22 mouse cellular contexts compared by ENCODE assay signal in genomic region chr2:167793916-167794315, GRCm38 (mm10).
DNase-seq lines count a peak whose midpoint lies in the region; ATAC-seq and TF ChIP-seq lines count a peak whose summit lies in the region.
"Had no signal": no experiment of that assay in that cellular context is flagged by ENCODE, and none has a peak within 500 bp of the region (broad histone marks: within the 10 kb centered on the region; RNA-seq: fewer than 3 reads in every experiment).

No protein-coding gene starts in this region.

- no peak for TF ChIP-seq RAD21 in CH12.LX (IDR thresholded peaks at IDR 0.05; ENCODE audit: low read depth, low read length)

- in situ Hi-C loops in CH12.LX (cut with MboI; ENCODE audit: low pct_ligation_motif_present, low pct_unique_long_range_greater_than_20kb, low sequenced_read_pairs) = no loop called here

- H3K4me3 ChIP-seq in CH12.LX (replicated peaks in 1 of 3; ENCODE audit: low read depth in 2 of 3, low read length in 2 of 3, poor library complexity in 1 of 3) = no peak overlapping the region
- H3K4me3 ChIP-seq: embryonic facial prominence, embryonic 13.5 days; embryonic facial prominence, embryonic 15.5 days; erythroblast, embryonic 14.5 days; forebrain, embryonic 10.5 days; forebrain, embryonic 12.5 days had no signal

- dilution Hi-C loops in CH12.LX (cut with MboI; ENCODE audit: extremely low pct_ligation_motif_present, extremely low pct_unique_long_range_greater_than_20kb, low sequenced_read_pairs) = no loop called here

- no peak for TF ChIP-seq POLR2A in CH12.LX (IDR thresholded peaks at IDR 0.05; ENCODE audit: low read depth, low read length)

- H3K27me3 ChIP-seq in CH12.LX (replicated peaks) = peaks cover 88% of the 10 kb centered on the region
- H3K27me3 ChIP-seq in splenic B cell, adult 2 months (ENCODE audit: control insufficient read depth, insufficient read depth, low read length, poor library complexity, severe bottlenecking) = no peaks in the 10 kb centered on the region
- H3K27me3 ChIP-seq: embryonic facial prominence, embryonic 13.5 days; embryonic facial prominence, embryonic 15.5 days had no signal

- H3K4me1 ChIP-seq in CH12.LX (ENCODE audit: control insufficient read depth in 1 of 2, insufficient read depth in 2 of 2) = peaks cover 3 to 4% of the 10 kb centered on the region in 2 experiments; a peak in 2 of 4 replicates
- H3K4me1 ChIP-seq: forebrain, embryonic 12.5 days had no signal

- TF ChIP-seq CTCF in CH12.LX (conservative IDR thresholded peaks at IDR 0.05 in 1 of 2, IDR thresholded peaks at IDR 0.05 in 1 of 2; ENCODE audit: low read depth in 2 of 2, low read length in 2 of 2) = no peak

- no peak overlapping the region for H3K4me2 ChIP-seq in CH12.LX (ENCODE audit: insufficient read depth, low read depth, poor library complexity, severe bottlenecking)
- H3K4me2 ChIP-seq: embryonic facial prominence, embryonic 13.5 days; embryonic facial prominence, embryonic 15.5 days; forebrain, embryonic 12.5 days had no signal

- H3K9ac ChIP-seq in CH12.LX (ENCODE audit: insufficient read depth, low read depth) = no peak overlapping the region
- H3K9ac ChIP-seq: embryonic facial prominence, embryonic 13.5 days; embryonic facial prominence, embryonic 15.5 days; forebrain, embryonic 12.5 days had no signal

- H3K36me3 ChIP-seq in CH12.LX (replicated peaks in 1 of 2; ENCODE audit: control insufficient read depth in 1 of 2, insufficient read depth in 1 of 2, low read length in 1 of 2) = no peaks in the 10 kb centered on the region
- no peaks in the 10 kb centered on the region for H3K36me3 ChIP-seq in splenic B cell, adult 2 months (ENCODE audit: control insufficient read depth, insufficient read depth, low read length, poor library complexity, severe bottlenecking)
- H3K36me3 ChIP-seq: embryonic facial prominence, embryonic 13.5 days; embryonic facial prominence, embryonic 15.5 days; forebrain, embryonic 10.5 days; forebrain, embryonic 12.5 days had no signal

- peaks cover 14% of the 10 kb centered on the region for H3K9me3 ChIP-seq in CH12.LX (replicated peaks; ENCODE audit: low read length)
- H3K9me3 ChIP-seq: embryonic facial prominence, embryonic 13.5 days; embryonic facial prominence, embryonic 15.5 days; forebrain, embryonic 10.5 days; forebrain, embryonic 12.5 days had no signal

- no peak for TF ChIP-seq EP300 in CH12.LX (IDR thresholded peaks at IDR 0.05; ENCODE audit: low read length)

- H3K27ac ChIP-seq in CH12.LX (ENCODE audit: insufficient read depth, low read depth) = no peak overlapping the region
- H3K27ac ChIP-seq: embryonic facial prominence, embryonic 13.5 days; embryonic facial prominence, embryonic 15.5 days; forebrain, embryonic 10.5 days; forebrain, embryonic 12.5 days had no signal

- 0 out of 2 replicates have a peak, but pooled peaks have one; percentile 24 for ATAC-seq in megakaryocyte, adult 5-6 weeks (ENCODE audit: poor library complexity, severe bottlenecking)
- ATAC-seq: CD4-positive, CD25-positive, alpha-beta regulatory T cell, adult 4 months; forebrain, embryonic 14.5 days; forebrain, embryonic 16.5 days had no signal

- DNase-seq in B cell, adult 2 months = peak; percentile 46 to 47
- peak; percentile 31 for DNase-seq in CH12.LX (ENCODE audit: extremely low read depth)
- DNase-seq in splenic B cell, adult 2 months (ENCODE audit: low read depth, low spot score) = peak; percentile 63
- DNase-seq in layer of hippocampus, postnatal 36 days = no peak
- DNase-seq in adrenal gland, postnatal 14 days = no peak
- DNase-seq in adrenal gland, postnatal 25 days = no peak
- DNase-seq: adrenal gland, adult 8-10 months; adrenal gland, postnatal 36 days; cerebellum, adult 11-12 months; cerebellum, adult 2 months; cerebellum, adult 9-10 months; cerebellum, postnatal 10 days; cerebellum, postnatal 25 days had no signal

- no peaks in the 10 kb centered on the region for H3K79me2 ChIP-seq in CH12.LX (replicated peaks; ENCODE audit: control insufficient read depth, extremely low read depth, insufficient read depth, poor library complexity, severe bottlenecking)

TF ChIP-seq in CH12.LX, 34 proteins besides CTCF, POLR2A, EP300 and RAD21:
- TF ChIP-seq TCF12 (IDR thresholded peaks at IDR 0.05; ENCODE audit: low read depth, low read length) (peak; percentile 24; the same call in 1 of the 2 replicates), ETS1 (conservative IDR thresholded peaks at IDR 0.05; ENCODE audit: low read depth, low read length) (peak; percentile 49), POLR2AphosphoS2 (IDR thresholded peaks at IDR 0.05; ENCODE audit: low read depth, low read length) (no peak)

Comparison
In these comparisons a context has a peak if more than half of its experiments do, and no peak if none do; other contexts are left out.
1. DNase-seq: peak in B cell, adult 2 months (2 of 2), CH12.LX (single experiment) and splenic B cell, adult 2 months (single experiment); none in layer of hippocampus, postnatal 36 days (0 of 2), adrenal gland, postnatal 14 days (single experiment) and adrenal gland, postnatal 25 days (single experiment).